Mouse (Mus musculus) midbrain, embryonic 11.5 days (tissue): ENCODE data around the gene Ptrh1. TPM values are rescaled to one million over a fixed set of nuclear protein-coding genes. Genes with fewer than 3 reads are reported as not detected.

Experiments used
- ATAC-seq: fragments of 200-750 bp; cut with Nextera tagmentation; 2 replicates; pipeline ENCODE4 v1.8.0; 2017; ENCODE audit warnings: moderate TSS enrichment, moderate library complexity; ENCODE audit not compliant: low FRiP score
- DNase-seq: peaks from one replicate; pipeline ENCODE4 v3.0.0; 2015; ENCODE audit warnings: low spot score; ENCODE audit errors: missing footprints
- H3K27ac ChIP-seq: fragments of 300-500 bp; sonication (generic); 2 replicates; pipeline ENCODE4 v1.5.1; 2014; ENCODE audit warnings: low read depth, low read length
- H3K27me3 ChIP-seq: fragments of 300-500 bp; sonication (generic); 2 replicates; pipeline ENCODE4 v1.6.1; 2014; ENCODE audit warnings: mild to moderate bottlenecking, low read length, moderate library complexity, mixed read lengths; ENCODE audit not compliant: control insufficient read depth, insufficient read depth
- H3K36me3 ChIP-seq: fragments of 300-500 bp; sonication (generic); 2 replicates; pipeline ENCODE4 v1.6.1; 2014; ENCODE audit warnings: mild to moderate bottlenecking, low read length, moderate library complexity, mixed read lengths; ENCODE audit not compliant: control insufficient read depth, insufficient read depth
- H3K4me1 ChIP-seq: fragments of 300-500 bp; sonication (generic); 2 replicates; pipeline ENCODE4 v1.6.1; 2014; ENCODE audit warnings: low read length; ENCODE audit not compliant: control insufficient read depth, insufficient read depth
- H3K4me2 ChIP-seq: fragments of 300-500 bp; sonication (generic); 2 replicates; pipeline ENCODE4 v1.6.1; 2014; ENCODE audit warnings: mild to moderate bottlenecking, moderate library complexity
- H3K4me3 ChIP-seq: fragments of 300-500 bp; sonication (generic); 2 replicates; pipeline ENCODE4 v1.5.1; 2014; ENCODE audit warnings: low read depth, low read length
- H3K9ac ChIP-seq: fragments of 300-500 bp; sonication (generic); 2 replicates; pipeline ENCODE4 v1.6.1; 2014; ENCODE audit warnings: low read length
- H3K9me3 ChIP-seq: fragments of 300-500 bp; sonication (generic); 2 replicates; pipeline ENCODE4 v1.6.1; 2016; ENCODE audit warnings: low read length; ENCODE audit not compliant: control insufficient read depth
- WGBS: fragments of 180-500 bp; shearing (Covaris S2); extraction: QIAGEN DNeasy Blood & Tissue Kit; methylation state at CpG from one replicate; pipeline ENCODE4 v1.1.7; 2014; 5-methylcytosine and 5-hydroxymethylcytosine counted together
- polyA plus RNA-seq: library from polyadenylated mRNA; unstranded; fragments of >200 nt; fragmentation: Nextera tagmentation; extraction: Ambion mirVana; gene quantifications from 2 replicates; pipeline ENCODE4 v1.2.1, GENCODE M21; 2014

The Ptrh1 gene
- polyA plus RNA-seq, 1 experiment from 2014 or later = 3.2 TPM

GRCm38 (mm10) chr2:32750887-32751664 is 24.5 kb upstream of the Ptrh1 start:
- ATAC-seq (peak; percentile 88), DNase-seq (peak; percentile 98)
- H3K9me3 ChIP-seq = no peaks in the 10 kb centered on the region
- H3K4me3 ChIP-seq = peak overlapping the region; percentile 24
- H3K4me1 ChIP-seq = peaks cover 18% of the 10 kb centered on the region
- peak overlapping the region; percentile 64 for H3K27ac ChIP-seq
- 0 out of 2 replicates have a peak, but pooled peaks cover 2% of the 10 kb centered on the region for H3K27me3 ChIP-seq
- peaks cover 7% of the 10 kb centered on the region for H3K36me3 ChIP-seq
- 6% methylated on average over 31 of the region's 31 CpGs for WGBS
- H3K4me2 ChIP-seq = peak overlapping the region; percentile 44
- peak overlapping the region; percentile 41; the same call in 1 of the 2 replicates for H3K9ac ChIP-seq

DNA sequence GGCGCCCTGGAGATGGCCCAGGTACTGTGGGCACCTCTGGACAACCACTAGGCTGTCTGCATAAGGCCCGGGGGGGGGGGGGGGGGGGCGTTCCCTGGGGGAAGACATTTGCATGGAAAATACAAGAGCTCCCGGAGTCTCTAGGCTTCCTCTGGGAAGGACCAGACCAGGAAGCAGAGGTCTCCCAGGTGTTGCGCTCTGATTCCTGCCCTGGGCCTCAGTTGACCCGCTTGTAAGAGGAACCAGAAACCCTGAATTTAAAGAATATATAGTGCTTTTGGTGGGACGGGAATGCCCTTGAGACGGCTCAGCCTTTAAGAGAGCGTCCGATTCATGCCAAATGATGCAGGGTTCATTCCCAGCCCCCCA is 23.9 kb upstream of the Ptrh1 start:
- Histone ChIP-seq H3K4me1 (peaks cover 18% of the 10 kb centered on the region), H3K36me3 (peaks cover 6% of the 10 kb centered on the region)

DNA sequence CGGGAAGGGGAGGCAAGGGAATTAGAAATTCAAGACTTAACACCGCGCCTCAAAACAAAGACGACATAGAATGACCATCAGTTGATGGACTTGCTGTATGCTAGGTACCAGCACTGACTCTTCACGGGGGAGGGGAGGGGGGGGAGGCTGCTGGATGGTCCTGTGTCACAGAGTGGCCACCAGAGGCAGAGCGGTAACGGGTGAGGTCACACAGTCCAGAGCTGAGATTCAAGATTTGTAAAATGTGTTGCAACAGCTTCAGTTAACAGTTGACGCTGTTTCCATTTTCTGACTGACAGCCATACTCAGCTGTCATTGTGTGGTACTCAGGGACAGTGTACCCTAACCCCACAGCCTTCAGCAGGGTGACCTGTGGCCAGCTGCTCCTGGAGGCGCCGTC is 23.4 kb upstream of the Ptrh1 start:
- no peak for ATAC-seq
- Histone ChIP-seq H3K36me3 (peaks cover 4% of the 10 kb centered on the region), H3K27me3 (0 out of 2 replicates have a peak, but pooled peaks cover 2% of the 10 kb centered on the region), H3K9me3 (no peaks in the 10 kb centered on the region), H3K4me2 (peak overlapping the region; percentile 44; the same call in 1 of the 2 replicates), H3K4me1 (peaks cover 21% of the 10 kb centered on the region), H3K4me3 (peak overlapping the region; percentile 24; the same call in 1 of the 2 replicates), H3K9ac (no peak overlapping the region; the same call in 1 of the 2 replicates), H3K27ac (peak overlapping the region; percentile 64; the same call in 1 of the 2 replicates)
- DNase-seq = no peak
- 65% methylated on average over 10 of the region's 10 CpGs for WGBS

More for the DNA sequence above, 23.9 kb upstream of the Ptrh1 start:
- H3K9me3 ChIP-seq = no peaks in the 10 kb centered on the region
- peak overlapping the region; percentile 24 for H3K4me3 ChIP-seq
- peak; percentile 86 for DNase-seq
- peak overlapping the region; percentile 44 for H3K4me2 ChIP-seq
- no peak for ATAC-seq
- H3K9ac ChIP-seq = peak overlapping the region; percentile 41; the same call in 1 of the 2 replicates
- H3K27me3 ChIP-seq = 0 out of 2 replicates have a peak, but pooled peaks cover 2% of the 10 kb centered on the region
- WGBS = 20% methylated on average over 9 of the region's 10 CpGs
- H3K27ac ChIP-seq = peak overlapping the region; percentile 64

DNA sequence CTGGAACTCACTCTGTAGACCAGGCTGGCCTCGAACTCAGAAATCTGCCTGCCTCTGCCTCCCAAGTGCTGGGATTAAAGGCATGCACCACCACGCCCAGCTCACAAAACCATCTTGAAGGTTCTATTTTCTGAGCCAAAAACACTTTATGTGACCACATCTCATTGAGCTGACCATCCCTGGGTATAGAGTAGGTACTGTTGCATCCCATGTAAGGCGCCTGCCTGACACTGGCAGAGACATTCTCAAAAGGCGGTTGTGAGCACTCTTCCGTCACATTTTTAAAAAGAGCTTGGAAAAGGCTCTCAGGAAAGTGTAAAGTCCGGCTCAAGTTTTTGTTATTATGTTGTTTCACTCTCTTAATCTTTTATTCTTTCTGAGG is 18.9 kb upstream of the Ptrh1 start:
- no peak overlapping the region for H3K4me3 ChIP-seq
- WGBS = 33% methylated on average over 6 of the region's 6 CpGs
- H3K27ac ChIP-seq = no peak overlapping the region
- 0 out of 2 replicates have a peak, but pooled peaks cover 2% of the 10 kb centered on the region for H3K27me3 ChIP-seq
- H3K36me3 ChIP-seq = peaks cover 3% of the 10 kb centered on the region; the same call in 1 of the 2 replicates
- no peaks in the 10 kb centered on the region for H3K9me3 ChIP-seq
- no peak overlapping the region for H3K9ac ChIP-seq
- ATAC-seq (peak; percentile 31; the same call in 1 of the 2 replicates), DNase-seq (no peak)
- peak overlapping the region; percentile 23; the same call in 1 of the 2 replicates for H3K4me2 ChIP-seq
- peaks cover 12% of the 10 kb centered on the region for H3K4me1 ChIP-seq

DNA sequence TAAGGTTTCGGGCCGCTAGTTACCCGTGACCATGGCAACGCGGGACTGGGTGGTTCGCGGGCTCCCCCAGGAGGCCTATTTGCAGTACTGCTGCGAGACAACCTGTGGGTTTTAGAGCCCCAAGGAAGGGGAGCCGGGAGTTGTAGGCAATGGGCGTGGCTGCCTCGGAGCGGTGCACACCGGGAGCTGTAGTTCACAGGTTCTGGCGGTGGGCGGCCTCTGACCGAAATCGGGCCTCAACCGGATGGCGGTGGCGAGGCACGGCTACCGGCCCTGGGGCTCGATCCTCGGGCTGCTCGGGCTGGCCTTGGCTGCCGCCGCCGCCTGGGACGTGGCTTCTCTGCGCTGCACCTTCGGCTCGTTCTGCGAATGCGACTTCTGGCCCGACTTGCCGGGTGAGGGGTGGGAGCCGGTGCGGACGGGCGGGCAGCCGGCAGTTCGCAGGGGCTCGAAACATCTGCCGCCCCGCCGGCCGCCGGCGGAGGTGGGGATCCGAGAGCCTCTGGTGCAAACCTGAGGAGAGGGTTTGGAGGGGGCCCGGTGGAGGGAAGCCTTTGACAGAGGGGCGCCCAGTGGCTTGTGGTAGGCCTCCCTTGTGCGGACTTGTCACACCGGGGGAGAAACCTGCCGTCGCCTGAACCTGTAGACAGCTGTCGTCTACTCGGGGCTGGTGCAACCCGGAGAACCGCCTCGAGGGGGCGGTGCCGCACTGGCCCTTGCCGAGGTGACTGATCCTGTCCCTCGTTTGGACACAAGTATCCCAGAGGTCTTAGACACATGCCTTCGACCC is 18.3 kb upstream of the Ptrh1 start, which contains the start of gene Tor2a:
Tor2a (plus strand) TSS at position 179 of the 790 bp plus-strand sequence.
- Histone ChIP-seq H3K4me2 (peak within 1 kb of the TSS; percentile 54), H3K4me3 (peak within 1 kb of the TSS; percentile 61), H3K36me3 (peaks cover 4% of the 10 kb centered on the region; the same call in 1 of the 2 replicates), H3K27me3 (0 out of 2 replicates have a peak, but pooled peaks cover 2% of the 10 kb centered on the region), H3K9me3 (no peaks in the 10 kb centered on the region), H3K4me1 (peaks cover 7% of the 10 kb centered on the region; the same call in 1 of the 2 replicates), H3K9ac (peak within 1 kb of the TSS; percentile 81), H3K27ac (peak within 1 kb of the TSS; percentile 75)
- ATAC-seq (peak; percentile 93), DNase-seq (peak; percentile 99)
- WGBS = under 1% methylated on average over 66 of the region's 66 CpGs

DNA sequence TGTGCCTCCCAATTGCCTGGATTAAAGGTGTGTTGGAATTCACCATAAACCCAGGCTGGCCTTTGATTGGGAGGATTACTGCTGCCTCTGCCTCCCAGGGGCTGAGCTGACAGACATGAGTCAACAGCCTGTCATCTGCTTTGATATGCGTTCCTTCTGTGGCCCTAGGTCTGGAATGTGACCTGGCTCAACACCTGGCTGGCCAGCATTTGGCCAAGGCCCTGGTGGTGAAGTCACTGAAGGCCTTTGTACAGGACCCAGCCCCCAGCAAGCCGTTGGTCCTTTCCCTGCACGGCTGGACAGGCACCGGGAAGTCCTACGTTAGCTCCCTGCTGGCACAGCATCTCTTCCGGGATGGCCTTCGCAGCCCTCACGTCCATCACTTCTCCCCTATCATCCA is 17.1 kb upstream of the Ptrh1 start:
- H3K4me3 ChIP-seq = no peak overlapping the region
- H3K4me2 ChIP-seq = no peak overlapping the region
- 86% methylated on average over 8 of the region's 8 CpGs for WGBS
- ATAC-seq = no peak
- no peaks in the 10 kb centered on the region for H3K27me3 ChIP-seq
- peaks cover 4% of the 10 kb centered on the region; the same call in 1 of the 2 replicates for H3K36me3 ChIP-seq
- no peak for DNase-seq
- peaks cover 7% of the 10 kb centered on the region; the same call in 1 of the 2 replicates for H3K4me1 ChIP-seq
- H3K9ac ChIP-seq = no peak overlapping the region
- H3K9me3 ChIP-seq = no peaks in the 10 kb centered on the region
- H3K27ac ChIP-seq = no peak overlapping the region

DNA sequence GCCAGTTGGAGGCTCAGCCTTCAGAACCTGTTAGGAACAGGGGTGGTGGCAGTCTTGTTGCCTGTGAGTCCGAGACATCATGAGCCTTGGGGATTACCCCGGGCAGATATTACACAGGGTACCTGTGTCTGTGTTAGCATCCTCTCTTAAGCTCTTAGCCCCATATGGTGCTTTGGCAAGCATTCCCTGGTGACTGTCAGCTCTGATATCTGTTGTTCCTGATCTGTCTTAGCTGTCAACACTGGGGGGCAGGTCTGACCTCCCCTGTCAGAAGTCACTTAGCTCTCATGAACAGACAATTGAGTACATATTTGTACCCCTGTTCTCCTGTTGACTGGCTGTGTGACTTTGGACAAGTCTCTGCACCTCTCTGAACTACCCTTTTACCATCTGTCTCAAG is 16.6 kb upstream of the Ptrh1 start:
- Histone ChIP-seq H3K9ac (no peak overlapping the region), H3K4me1 (peaks cover 7% of the 10 kb centered on the region; the same call in 1 of the 2 replicates), H3K27ac (no peak overlapping the region), H3K9me3 (no peaks in the 10 kb centered on the region), H3K4me2 (no peak overlapping the region), H3K4me3 (no peak overlapping the region), H3K27me3 (no peaks in the 10 kb centered on the region), H3K36me3 (peaks cover 4% of the 10 kb centered on the region; the same call in 1 of the 2 replicates)
- ATAC-seq (no peak), DNase-seq (no peak)
- WGBS = 95% methylated on average over 2 of the region's 2 CpGs

- 89% methylated on average over 14 of the region's 14 CpGs for WGBS
- Histone ChIP-seq H3K9ac (no peak overlapping the region), H3K27ac (no peak overlapping the region), H3K4me1 (peaks cover 7% of the 10 kb centered on the region; the same call in 1 of the 2 replicates), H3K27me3 (no peaks in the 10 kb centered on the region), H3K4me2 (no peak overlapping the region), H3K9me3 (no peaks in the 10 kb centered on the region), H3K4me3 (no peak overlapping the region), H3K36me3 (peaks cover 4% of the 10 kb centered on the region; the same call in 1 of the 2 replicates)
- no peak for ATAC-seq
- no peak for DNase-seq
These were observed 14.2 kb upstream of the Ptrh1 start for GRCm38 (mm10) chr2:32761361-32761760.
